Mouse (Mus musculus): Measurements from ENCODE around the gene Tmbim7. TPM values are rescaled to one million over a fixed set of nuclear protein-coding genes. Genes with fewer than 3 reads are reported as not detected.
"Not testable (repeated sequence)": the region's sequence is repeated elsewhere in the genome, so short reads cannot be mapped to it uniquely, and the experiment has no call there.

Gene Tmbim7
- polyA plus RNA-seq, 1 experiment from 2014 or later = not detected

- 44% methylated on average over 4 of the region's 4 CpGs for WGBS
- no peak overlapping the region for H3K4me2 ChIP-seq (ENCODE audit: low read depth, severe bottlenecking)
- H3K9ac ChIP-seq (ENCODE audit: low read length) = no peak overlapping the region
- ATAC-seq (ENCODE audit: insufficient number of reproducible peaks, low FRiP score, low TSS enrichment, low read depth) = peak; percentile 31; the same call in 1 of the 2 replicates
- H3K27ac ChIP-seq (replicated peaks; ENCODE audit: low read depth, low read length) = no peak overlapping the region
- no peaks in the 10 kb centered on the region for H3K27me3 ChIP-seq (ENCODE audit: control insufficient read depth, insufficient read depth, low read length)
- no peaks in the 10 kb centered on the region for H3K36me3 ChIP-seq (ENCODE audit: control insufficient read depth, insufficient read depth, low read length)
- H3K4me1 ChIP-seq (ENCODE audit: control insufficient read depth, insufficient read depth, low read length) = peaks cover 5% of the 10 kb centered on the region; the same call in 1 of the 2 replicates
- H3K4me3 ChIP-seq (ENCODE audit: low read depth, low read length) = no peak overlapping the region; the same call in 1 of the 2 replicates
- no peaks in the 10 kb centered on the region for H3K9me3 ChIP-seq (ENCODE audit: control insufficient read depth, low read length)
- no peak for DNase-seq (ENCODE audit: low spot score)
Measured at GRCm38 (mm10) chr5:3648206-3648848, 2.7 kb upstream of the Tmbim7 start.

- no peak overlapping the region for H3K9ac ChIP-seq (ENCODE audit: low read length)
- H3K36me3 ChIP-seq (ENCODE audit: control insufficient read depth, insufficient read depth, low read length) = no peaks in the 10 kb centered on the region
- H3K4me3 ChIP-seq (ENCODE audit: low read depth, low read length) = no peak overlapping the region
- H3K9me3 ChIP-seq (ENCODE audit: control insufficient read depth, low read length) = no peaks in the 10 kb centered on the region
- no peak overlapping the region for H3K27ac ChIP-seq (replicated peaks; ENCODE audit: low read depth, low read length)
- peaks cover 5% of the 10 kb centered on the region; the same call in 1 of the 2 replicates for H3K4me1 ChIP-seq (ENCODE audit: control insufficient read depth, insufficient read depth, low read length)
- ATAC-seq (ENCODE audit: insufficient number of reproducible peaks, low FRiP score, low TSS enrichment, low read depth) = no peak
- no peak for DNase-seq (ENCODE audit: low spot score)
- no peaks in the 10 kb centered on the region for H3K27me3 ChIP-seq (ENCODE audit: control insufficient read depth, insufficient read depth, low read length)
- WGBS = 72% methylated on average over 4 of the region's 4 CpGs
- H3K4me2 ChIP-seq (ENCODE audit: low read depth, severe bottlenecking) = no peak overlapping the region
Measured at GRCm38 (mm10) chr5:3648849-3649210, 2.2 kb upstream of the Tmbim7 start.

GRCm38 (mm10) chr5:3651621-3652020 is 640 bp downstream of the Tmbim7 start:
- H3K4me2 ChIP-seq (ENCODE audit: low read depth, severe bottlenecking) = no peak overlapping the region
- H3K9ac ChIP-seq (ENCODE audit: low read length) = no peak overlapping the region
- no peaks in the 10 kb centered on the region for H3K4me1 ChIP-seq (ENCODE audit: control insufficient read depth, insufficient read depth, low read length)
- no peak overlapping the region for H3K27ac ChIP-seq (replicated peaks; ENCODE audit: low read depth, low read length)
- no peak overlapping the region for H3K4me3 ChIP-seq (ENCODE audit: low read depth, low read length)
- H3K9me3 ChIP-seq (ENCODE audit: control insufficient read depth, low read length) = no peaks in the 10 kb centered on the region
- DNase-seq (ENCODE audit: low spot score) = no peak
- WGBS = 85% methylated on average over 5 of the region's 5 CpGs
- no peak for ATAC-seq (ENCODE audit: insufficient number of reproducible peaks, low FRiP score, low TSS enrichment, low read depth)
- H3K36me3 ChIP-seq (ENCODE audit: control insufficient read depth, insufficient read depth, low read length) = no peaks in the 10 kb centered on the region
- H3K27me3 ChIP-seq (ENCODE audit: control insufficient read depth, insufficient read depth, low read length) = no peaks in the 10 kb centered on the region

GRCm38 (mm10) chr5:3652903-3653575 is 2.1 kb downstream of the Tmbim7 start:
- H3K4me1 ChIP-seq (ENCODE audit: control insufficient read depth, insufficient read depth, low read length); H3K36me3 ChIP-seq (ENCODE audit: control insufficient read depth, insufficient read depth, low read length); H3K4me2 ChIP-seq (ENCODE audit: low read depth, severe bottlenecking); DNase-seq (ENCODE audit: low spot score); H3K27me3 ChIP-seq (ENCODE audit: control insufficient read depth, insufficient read depth, low read length); H3K9me3 ChIP-seq (ENCODE audit: control insufficient read depth, low read length); H3K27ac ChIP-seq (replicated peaks; ENCODE audit: low read depth, low read length); H3K4me3 ChIP-seq (ENCODE audit: low read depth, low read length); H3K9ac ChIP-seq (ENCODE audit: low read length); ATAC-seq (ENCODE audit: insufficient number of reproducible peaks, low FRiP score, low TSS enrichment, low read depth): not testable (repeated sequence)
- 95% methylated on average over 14 of the region's 25 CpGs for WGBS

GRCm38 (mm10) chr5:3653801-3654200 is 2.8 kb downstream of the Tmbim7 start:
- WGBS = 91% methylated on average over 4 of the region's 4 CpGs
- no peak for ATAC-seq (ENCODE audit: insufficient number of reproducible peaks, low FRiP score, low TSS enrichment, low read depth)

GRCm38 (mm10) chr5:3657085-3657484 is 6.1 kb downstream of the Tmbim7 start, which contains the start of gene Gatad1:
Gene Gatad1, minus strand, starts transcription at chr5:3657185.
- 72% methylated on average over 5 of the region's 5 CpGs for WGBS
- no peak within 1 kb of the TSS for H3K4me2 ChIP-seq (ENCODE audit: low read depth, severe bottlenecking)
- H3K27me3 ChIP-seq (ENCODE audit: control insufficient read depth, insufficient read depth, low read length) = no peaks in the 10 kb centered on the region
- no peak within 1 kb of the TSS for H3K4me3 ChIP-seq (ENCODE audit: low read depth, low read length)
- no peaks in the 10 kb centered on the region for H3K4me1 ChIP-seq (ENCODE audit: control insufficient read depth, insufficient read depth, low read length)
- no peak for ATAC-seq (ENCODE audit: insufficient number of reproducible peaks, low FRiP score, low TSS enrichment, low read depth)
- H3K27ac ChIP-seq (replicated peaks; ENCODE audit: low read depth, low read length) = no peak within 1 kb of the TSS
- H3K36me3 ChIP-seq (ENCODE audit: control insufficient read depth, insufficient read depth, low read length) = no peaks in the 10 kb centered on the region
- no peak within 1 kb of the TSS for H3K9ac ChIP-seq (ENCODE audit: low read length)
- H3K9me3 ChIP-seq (ENCODE audit: control insufficient read depth, low read length) = no peaks in the 10 kb centered on the region
- DNase-seq (ENCODE audit: low spot score) = no peak

More at GRCm38 (mm10) chr5:3653801-3654200, 2.8 kb downstream of the Tmbim7 start:
- Histone ChIP-seq H3K9me3 (ENCODE audit: control insufficient read depth, low read length) (no peaks in the 10 kb centered on the region), H3K4me3 (ENCODE audit: low read depth, low read length) (no peak overlapping the region), H3K9ac (ENCODE audit: low read length) (no peak overlapping the region), H3K4me2 (ENCODE audit: low read depth, severe bottlenecking) (no peak overlapping the region), H3K27me3 (ENCODE audit: control insufficient read depth, insufficient read depth, low read length) (no peaks in the 10 kb centered on the region), H3K27ac (replicated peaks; ENCODE audit: low read depth, low read length) (no peak overlapping the region), H3K36me3 (ENCODE audit: control insufficient read depth, insufficient read depth, low read length) (no peaks in the 10 kb centered on the region), H3K4me1 (ENCODE audit: control insufficient read depth, insufficient read depth, low read length) (no peaks in the 10 kb centered on the region)
- no peak for DNase-seq (ENCODE audit: low spot score)

- Histone ChIP-seq H3K36me3 (ENCODE audit: control insufficient read depth, insufficient read depth, low read length) (no peaks in the 10 kb centered on the region), H3K4me1 (ENCODE audit: control insufficient read depth, insufficient read depth, low read length) (no peaks in the 10 kb centered on the region; the same call in 1 of the 2 replicates), H3K4me2 (ENCODE audit: low read depth, severe bottlenecking) (no peak overlapping the region), H3K9me3 (ENCODE audit: control insufficient read depth, low read length) (no peaks in the 10 kb centered on the region), H3K4me3 (ENCODE audit: low read depth, low read length) (no peak overlapping the region), H3K9ac (ENCODE audit: low read length) (no peak overlapping the region), H3K27ac (replicated peaks; ENCODE audit: low read depth, low read length) (no peak overlapping the region), H3K27me3 (ENCODE audit: control insufficient read depth, insufficient read depth, low read length) (no peaks in the 10 kb centered on the region)
- no peak for ATAC-seq (ENCODE audit: insufficient number of reproducible peaks, low FRiP score, low TSS enrichment, low read depth)
- WGBS = 96% methylated on average over 2 of the region's 2 CpGs
- DNase-seq (ENCODE audit: low spot score) = no peak
Measured at GRCm38 (mm10) chr5:3665225-3665624, 14.2 kb downstream of the Tmbim7 start.

- Histone ChIP-seq H3K27ac (replicated peaks; ENCODE audit: low read depth, low read length) (0 out of 2 replicates have a peak overlapping the region, but pooled peaks have one; percentile 16), H3K4me1 (ENCODE audit: control insufficient read depth, insufficient read depth, low read length) (no peaks in the 10 kb centered on the region; the same call in 1 of the 2 replicates), H3K36me3 (ENCODE audit: control insufficient read depth, insufficient read depth, low read length) (no peaks in the 10 kb centered on the region), H3K27me3 (ENCODE audit: control insufficient read depth, insufficient read depth, low read length) (no peaks in the 10 kb centered on the region), H3K9ac (ENCODE audit: low read length) (no peak overlapping the region), H3K4me3 (ENCODE audit: low read depth, low read length) (no peak overlapping the region), H3K9me3 (ENCODE audit: control insufficient read depth, low read length) (no peaks in the 10 kb centered on the region), H3K4me2 (ENCODE audit: low read depth, severe bottlenecking) (no peak overlapping the region)
- ATAC-seq (ENCODE audit: insufficient number of reproducible peaks, low FRiP score, low TSS enrichment, low read depth) = no peak
- DNase-seq (ENCODE audit: low spot score) = no peak
- WGBS = 82% methylated on average over 12 of the region's 12 CpGs
Measured at GRCm38 (mm10) chr5:3666585-3666984, 15.6 kb downstream of the Tmbim7 start.

All from limb, embryonic 11.5 days (tissue).